Mouse (Mus musculus): ENCODE data around the gene Gm11758.
"Not testable (repeated sequence)": the region's sequence is repeated elsewhere in the genome, so short reads cannot be mapped to it uniquely, and the experiment has no call there.

The Gm11758 gene

GRCm38 (mm10) chr4:73876166-73876565 lies at the start of gene Gm11758:
Gene Gm11758 (minus strand): TSS chr4:73876266.
- DNase-seq, result not testable (repeated sequence)

GRCm38 (mm10) chr4:73920660-73921059 lies 44.6 kb upstream of the Gm11758 start, which contains the start of gene Gm11756:
Gene Gm11756 (minus strand): TSS chr4:73920760.
- DNase-seq, result not testable (repeated sequence)

GRCm38 (mm10) chr4:73905853-73906252 lies 29.8 kb upstream of the Gm11758 start, which contains the start of gene Gm13871:
Gene Gm13871 (minus strand): TSS chr4:73905953.
- DNase-seq, result not testable (repeated sequence)

GRCm38 (mm10) chr4:73891012-73891411 lies 14.9 kb upstream of the Gm11758 start, which contains the start of gene Gm11757:
Gene Gm11757 (minus strand): TSS chr4:73891112.
- DNase-seq, result not testable (repeated sequence)

GRCm38 (mm10) chr4:73826587-73826986 lies 49.5 kb downstream of the Gm11758 start:
- no peak for DNase-seq

Data from kidney, postnatal 36 days (tissue).